Mouse (Mus musculus) gastrocnemius, postnatal 14 days (tissue): ENCODE data around the gene Parp16. TPM values are rescaled to one million over a fixed set of nuclear protein-coding genes. Genes with fewer than 3 reads are reported as not detected.
A peak's percentile ranks its signal among the peaks of the same experiment; 100 is the strongest.

ENCODE experiments used
- DNase-seq: peaks from one replicate; pipeline ENCODE4 v3.0.0; 2021; ENCODE audit warnings: mixed read lengths
- intact Hi-C: fragments of 180-260 bp; cut with DNase I; formaldehyde crosslinking; loops from one replicate; pipeline ENCODE4 v1.15.1; 2025; ENCODE audit warnings: low total_unique reads
- long read RNA-seq, 2 experiments: library from polyadenylated mRNA; stranded (forward); transcript quantifications; one replicate each; pipeline ENCODE4 v2.0.0; 2021
- total RNA-seq, 2 experiments: library from RNA; stranded (reverse); gene quantifications; 2 replicates each; pipeline ENCODE4 v1.2.3; 2021

The Parp16 gene
- total RNA-seq: 1 to 10 TPM; 4.9 to 5.4 TPM
- long read RNA-seq, experiment 1, partial matches to known transcripts: 0 of 5 reads
- long read RNA-seq, experiment 1, other reads (novel, unspliced or antisense): 1 of 5 reads
- long read RNA-seq, experiment 2, transcript Parp16-202 (6 exons, 2,518 nt): major isoform, 9 of 16 reads
- long read RNA-seq, experiment 2, partial matches to known transcripts: 3 of 16 reads
- long read RNA-seq, experiment 2, other reads (novel, unspliced or antisense): 3 of 16 reads

DNA sequence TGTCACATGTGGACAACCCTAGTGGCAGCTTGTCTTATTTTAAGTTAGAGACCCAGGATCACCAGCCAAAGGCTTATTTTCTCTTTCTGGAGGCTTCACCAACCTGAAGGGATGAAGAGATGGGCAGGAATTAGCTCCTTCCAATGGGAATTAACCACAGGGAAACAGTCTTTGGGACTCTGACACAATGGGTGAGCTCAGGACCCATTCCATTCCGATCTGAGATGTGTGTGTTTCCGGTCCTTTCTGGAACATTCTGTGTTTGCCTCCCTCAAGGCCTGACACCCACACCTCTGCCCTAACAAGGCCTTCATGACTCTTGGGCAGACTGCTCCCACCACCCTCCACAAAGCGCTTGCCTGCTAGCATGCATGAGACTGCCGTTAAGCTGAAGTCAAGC lies at the start of gene Parp16:
Gene Parp16, plus strand, starts transcription at position 301 of the 400 bp plus-strand sequence.
- DNase-seq: no peak
- intact Hi-C loops: no loop called here

DNA sequence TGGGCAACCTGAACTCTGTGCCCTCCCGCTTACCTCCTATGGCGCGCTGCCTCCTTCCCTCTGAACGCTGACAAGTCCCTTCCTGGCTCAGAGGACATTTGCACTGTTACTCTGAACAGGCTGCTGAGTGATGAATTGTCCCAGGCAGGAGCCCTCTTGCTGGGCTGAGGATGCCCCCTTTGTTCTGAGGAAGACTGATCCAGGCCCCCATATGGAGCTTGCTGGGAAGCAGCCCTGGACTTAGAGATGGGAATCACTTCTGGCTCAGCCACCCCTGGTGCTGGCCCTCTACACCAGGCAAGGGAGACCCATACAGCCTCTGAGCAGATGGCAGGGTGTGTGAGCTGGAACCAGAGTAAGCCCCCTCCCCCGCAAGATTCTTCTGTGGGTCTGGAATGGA lies 49.2 kb upstream of the Parp16 start:
- intact Hi-C loops: no loop called here
- DNase-seq: no peak

DNA sequence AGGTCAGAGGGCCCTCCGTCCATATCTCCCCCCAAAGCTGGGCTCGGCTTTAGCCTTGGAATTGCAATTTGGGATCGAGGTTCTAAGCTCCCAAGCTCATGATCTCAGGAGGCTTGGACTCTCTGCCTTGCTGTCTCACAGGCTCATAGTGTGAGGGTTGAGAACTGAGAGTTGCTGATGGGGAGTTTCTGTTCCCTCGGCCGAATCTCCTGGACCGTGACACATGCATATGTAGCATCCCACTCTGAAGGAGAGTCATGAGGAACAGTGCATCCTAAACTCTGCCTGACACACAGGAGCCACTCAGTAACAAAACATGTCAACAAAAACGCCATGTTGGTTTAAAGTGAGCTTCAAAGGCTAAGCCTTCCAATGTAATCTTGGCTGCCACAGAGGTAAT lies 46.6 kb upstream of the Parp16 start:
- intact Hi-C loops: no loop called here
- DNase-seq: no peak

DNA sequence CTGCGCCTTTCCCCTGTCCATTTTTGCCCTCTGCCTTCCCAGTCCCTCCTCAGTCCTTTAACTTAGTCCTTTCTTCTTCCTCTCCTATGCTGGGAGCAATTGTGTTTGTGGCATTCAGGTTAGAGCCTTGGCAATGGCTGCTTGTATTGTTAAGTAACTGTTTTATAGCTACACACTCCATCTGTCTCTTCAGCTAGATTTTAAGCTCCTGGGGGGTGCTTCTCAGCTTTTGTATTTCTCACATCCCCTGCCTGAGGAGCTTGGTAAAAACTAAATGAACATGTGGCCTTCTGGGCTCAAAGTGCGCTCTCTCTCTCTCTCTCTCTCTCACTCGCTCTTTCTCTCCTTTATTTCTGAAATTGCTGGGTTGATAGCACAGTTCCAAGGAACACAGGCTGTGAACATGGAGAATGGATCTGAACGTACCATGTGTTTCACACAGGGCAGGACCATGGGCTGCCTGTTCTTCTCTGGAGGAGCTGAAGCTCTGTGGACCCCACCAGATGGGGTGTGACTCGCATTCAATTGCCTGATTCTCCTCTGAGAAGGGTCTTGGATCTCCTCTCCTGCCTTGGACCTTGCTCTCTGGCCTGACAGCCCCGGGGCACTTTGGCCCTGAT lies 42.3 kb upstream of the Parp16 start:
- intact Hi-C loops: no loop called here
- no peak for DNase-seq

DNA sequence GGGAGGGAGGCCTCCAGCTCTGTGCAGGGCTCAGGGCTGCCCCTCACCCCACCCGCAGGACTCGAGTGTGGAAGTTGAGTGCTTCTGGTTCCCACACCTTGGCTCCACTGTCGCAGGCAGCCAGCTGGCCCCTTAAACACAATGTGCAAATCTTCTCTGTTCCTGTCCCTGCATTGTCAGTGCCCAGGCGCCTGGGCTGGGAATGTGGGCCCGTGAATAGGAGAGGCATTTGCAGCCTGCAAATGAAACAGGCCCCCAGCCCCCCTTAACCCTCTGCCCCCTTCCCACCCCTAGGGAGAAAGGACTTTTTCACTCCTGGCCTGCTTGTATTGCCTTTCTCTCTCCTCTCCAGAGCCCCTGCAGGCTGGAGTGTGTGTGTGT lies 41.8 kb upstream of the Parp16 start:
- no peak for DNase-seq
- intact Hi-C loops: no loop called here

DNA sequence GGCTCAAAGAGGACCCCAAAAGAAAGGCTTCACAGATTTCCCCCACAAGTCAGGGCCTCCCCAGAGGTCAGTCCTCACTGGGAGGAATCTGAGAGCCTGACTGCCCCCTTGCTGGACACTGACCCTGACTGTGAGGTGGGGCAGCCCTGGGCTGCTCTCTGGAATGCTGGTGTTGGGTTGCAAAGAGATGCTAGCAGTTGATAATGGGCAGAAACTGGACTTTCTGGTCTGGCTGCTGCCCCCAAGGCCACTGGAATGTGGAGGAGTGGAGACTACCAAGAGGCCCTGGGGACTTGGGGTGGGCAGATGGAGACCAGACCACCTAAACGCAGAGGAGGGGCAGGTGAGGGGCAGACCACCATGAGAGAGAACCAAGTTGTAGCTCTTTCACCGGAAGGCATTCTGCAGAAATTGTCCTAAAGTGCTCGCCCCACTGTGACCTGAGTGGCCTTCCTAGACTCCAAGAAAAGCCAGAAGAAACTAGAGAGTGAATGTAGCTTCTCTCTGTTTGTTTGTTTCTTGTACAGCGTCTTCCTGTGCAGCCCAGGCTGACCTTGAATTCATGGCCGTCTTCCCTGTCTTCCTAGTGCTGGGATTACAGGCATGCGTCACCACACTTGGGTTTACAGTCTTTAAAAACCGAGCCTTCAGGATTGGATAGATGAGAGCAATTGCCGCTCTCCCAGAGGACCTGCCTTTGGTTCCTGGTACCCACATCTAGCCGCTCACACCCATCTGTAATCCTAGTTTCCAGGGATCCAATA lies 40.3 kb upstream of the Parp16 start:
- no peak for DNase-seq

DNA sequence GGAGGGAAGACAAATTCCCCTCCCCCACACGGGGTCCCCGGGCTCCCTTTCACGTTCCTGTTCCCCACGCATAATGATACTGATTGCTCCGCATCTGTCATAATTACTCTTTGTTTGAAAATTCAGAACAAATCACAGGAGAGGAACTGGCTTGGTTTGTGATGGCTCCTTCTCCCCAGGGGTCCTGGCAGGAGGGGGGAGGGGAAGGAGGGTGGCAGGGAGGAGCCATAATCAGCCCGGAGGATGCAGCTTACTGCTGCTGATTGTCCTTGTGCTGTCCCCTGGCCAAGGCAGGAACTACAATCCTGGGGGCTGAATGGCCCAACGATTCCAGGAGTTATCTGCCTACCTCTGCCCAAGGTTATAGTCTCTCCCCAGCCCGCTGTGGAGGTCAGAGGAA lies 38.5 kb upstream of the Parp16 start:
- intact Hi-C loops: no loop called here
- no peak for DNase-seq

More for the DNA sequence above, 40.3 kb upstream of the Parp16 start:
- intact Hi-C loops: no loop called here

DNA sequence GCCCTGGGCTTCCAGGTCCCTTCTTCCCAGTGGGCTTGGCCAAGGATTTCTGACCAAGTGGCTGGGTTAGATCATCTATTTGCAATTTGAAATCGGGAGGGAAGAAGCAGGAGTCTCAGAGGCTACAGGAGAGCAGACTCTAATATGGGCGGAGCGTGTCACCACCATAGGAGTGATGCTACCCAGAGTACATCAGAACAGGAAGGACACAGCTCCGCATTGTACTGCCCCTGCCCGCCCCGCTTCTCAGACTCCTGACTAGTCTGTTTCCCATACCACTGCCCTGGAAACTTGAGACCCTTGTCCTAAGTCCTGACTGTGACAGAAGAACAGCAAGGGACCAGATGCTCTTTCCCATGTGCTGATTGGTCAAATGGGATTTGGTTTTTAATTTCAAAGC lies 37.5 kb upstream of the Parp16 start:
- intact Hi-C loops: no loop called here
- no peak for DNase-seq

DNA sequence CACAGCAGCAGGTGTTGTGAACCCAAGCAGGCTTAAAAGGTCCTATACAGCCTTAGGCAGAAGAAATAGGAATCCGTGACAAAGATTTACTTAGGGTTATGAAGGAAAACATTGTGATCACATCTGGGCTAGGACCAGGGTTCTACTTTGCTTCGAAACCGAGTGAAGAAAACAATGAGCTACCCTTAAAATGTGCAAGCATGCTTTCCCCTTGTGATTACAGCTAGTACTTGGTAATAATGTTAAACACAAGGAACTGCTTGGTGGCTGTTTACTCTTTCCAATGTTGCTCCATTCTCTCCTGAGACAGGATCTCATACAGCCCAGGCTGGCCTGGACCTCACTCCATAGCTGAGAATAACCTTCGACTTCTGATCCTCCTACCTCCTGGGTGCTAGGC lies 34.0 kb upstream of the Parp16 start:
- intact Hi-C loops: no loop called here
- DNase-seq: no peak

DNA sequence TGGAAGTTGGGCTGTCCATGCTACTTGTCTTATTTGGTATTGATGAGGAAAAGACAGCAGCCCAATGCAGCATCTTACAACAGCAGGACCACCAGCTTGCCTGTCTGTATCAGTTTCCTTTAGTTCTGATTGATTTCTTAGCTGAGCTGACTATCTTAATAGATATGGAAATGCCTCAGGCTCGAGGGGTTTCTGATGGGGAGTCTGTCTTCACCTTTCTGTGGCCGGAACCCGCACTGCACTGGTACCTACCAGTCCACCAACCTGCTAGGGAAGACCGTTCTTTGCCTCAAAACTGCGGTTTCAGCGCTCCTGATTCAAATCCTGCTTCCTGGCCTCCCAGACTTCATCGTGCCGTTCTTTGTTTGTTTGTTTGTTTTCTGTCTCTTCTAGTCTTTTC lies 33.3 kb upstream of the Parp16 start:
- no peak for DNase-seq
- intact Hi-C loops: no loop called here

DNA sequence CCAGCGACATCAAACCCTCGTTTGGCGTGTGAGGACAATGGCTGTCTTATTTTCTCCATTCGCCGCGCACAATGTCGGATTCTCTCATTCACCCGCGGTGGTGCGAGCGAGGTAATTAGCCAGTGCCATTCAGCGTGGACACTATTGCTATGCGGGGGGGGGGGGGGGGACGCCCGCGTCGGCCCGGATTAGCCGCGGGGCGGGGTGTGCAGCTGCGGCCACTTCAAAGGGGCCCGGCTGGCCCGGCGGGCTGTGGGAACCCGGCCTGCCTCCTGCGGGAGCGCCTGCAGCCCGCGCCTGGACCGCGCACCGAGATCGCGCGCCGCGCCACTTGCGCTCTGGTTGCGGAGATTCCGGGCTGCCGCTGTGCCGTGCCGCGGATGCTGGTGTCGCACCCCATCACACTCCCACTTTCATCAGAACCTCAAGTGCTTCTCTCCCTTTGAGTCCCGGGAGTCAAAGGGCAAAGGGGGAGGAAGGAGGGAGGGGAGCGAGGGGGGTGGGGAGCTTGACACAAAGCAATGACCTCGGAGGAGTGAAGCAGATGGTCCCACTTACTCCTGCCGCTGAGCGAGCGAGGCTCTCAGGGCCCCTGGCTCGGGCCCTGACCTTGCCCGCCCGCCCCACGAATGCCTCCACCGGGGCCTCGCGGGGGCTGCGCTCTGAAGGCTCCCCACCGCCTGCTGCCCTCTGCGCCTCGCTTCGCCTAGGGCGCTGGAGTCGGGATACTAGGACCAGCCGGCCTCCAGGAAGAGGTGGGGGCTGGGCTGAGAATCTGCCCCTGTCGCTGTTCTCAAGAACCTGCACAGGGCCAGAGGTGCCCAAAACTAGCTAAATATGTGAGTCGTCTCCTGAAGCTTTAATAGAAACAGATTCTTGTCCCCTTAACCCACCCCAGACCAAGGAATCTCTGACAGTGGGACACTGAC lies 32.2 kb upstream of the Parp16 start:
- intact Hi-C loops: no loop called here
- DNase-seq: peak; percentile 31

DNA sequence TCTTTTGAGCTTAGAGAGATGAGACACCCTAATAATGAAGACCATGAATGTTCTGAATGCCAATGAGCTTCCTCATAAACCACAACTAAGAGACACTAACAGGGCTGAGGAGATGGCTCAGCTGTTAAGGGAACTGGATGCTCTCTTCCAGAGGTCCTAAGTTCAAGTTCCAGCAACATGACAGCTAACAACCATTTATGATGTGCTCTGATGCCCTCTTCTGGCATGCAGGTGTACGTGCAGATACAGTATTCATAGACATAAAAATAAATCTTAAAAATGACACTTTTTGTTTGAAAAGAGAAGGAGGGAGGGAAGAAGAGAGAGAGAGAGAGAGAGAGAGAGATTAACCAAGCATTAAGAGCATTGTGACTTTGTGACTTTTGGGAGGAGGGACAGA lies 30.3 kb upstream of the Parp16 start:
- DNase-seq: no peak
- intact Hi-C loops: loop anchor here (5.0 kb wide), 1 partner anchor 33 kb away; no protein-coding TSS in a partner anchor

DNA sequence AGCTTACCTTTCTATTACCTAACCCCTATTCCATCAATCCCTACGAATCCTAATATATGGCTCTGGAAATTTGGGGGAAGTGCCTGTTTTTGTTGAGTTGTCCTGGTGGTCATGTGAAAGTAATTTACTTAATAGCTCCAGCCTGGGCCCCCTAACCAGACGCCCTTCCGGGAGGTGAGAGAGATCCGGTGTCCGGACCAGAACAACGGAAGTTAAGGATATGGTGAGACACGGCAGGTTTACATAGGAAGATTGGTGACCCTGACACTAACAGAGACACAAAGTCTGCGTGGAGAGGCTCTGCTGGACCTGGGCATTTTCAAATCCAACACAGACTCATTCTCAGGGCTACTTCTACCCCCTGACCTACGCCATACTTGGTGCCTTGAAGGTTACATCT lies 28.8 kb upstream of the Parp16 start:
- intact Hi-C loops: loop anchor here (5.0 kb wide), 1 partner anchor 34 kb away; no protein-coding TSS in a partner anchor

DNA sequence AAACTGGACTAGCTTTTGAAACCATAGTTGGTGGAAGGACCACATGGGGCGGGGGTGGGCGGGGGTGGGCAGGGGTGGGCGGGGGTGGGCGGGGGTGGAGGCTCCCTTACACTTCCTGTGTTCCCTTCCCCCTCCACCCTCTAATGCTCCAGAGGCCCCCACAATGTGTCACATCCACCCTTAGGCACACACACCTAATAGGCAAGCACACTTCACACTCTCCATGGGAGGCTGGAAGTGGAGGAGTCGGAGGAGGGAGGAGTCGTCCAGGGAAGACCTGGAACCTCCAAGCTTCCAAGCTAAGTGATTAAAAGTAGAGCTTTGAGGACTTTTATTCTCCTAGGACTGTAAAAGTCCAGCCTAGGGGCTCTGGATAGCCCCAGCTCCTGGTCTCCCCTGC lies 26.6 kb upstream of the Parp16 start:
- intact Hi-C loops: loop anchor here (5.0 kb wide), 1 partner anchor 36 kb away; no protein-coding TSS in a partner anchor
- no peak for DNase-seq

More for the DNA sequence above, 28.8 kb upstream of the Parp16 start:
- DNase-seq: no peak

DNA sequence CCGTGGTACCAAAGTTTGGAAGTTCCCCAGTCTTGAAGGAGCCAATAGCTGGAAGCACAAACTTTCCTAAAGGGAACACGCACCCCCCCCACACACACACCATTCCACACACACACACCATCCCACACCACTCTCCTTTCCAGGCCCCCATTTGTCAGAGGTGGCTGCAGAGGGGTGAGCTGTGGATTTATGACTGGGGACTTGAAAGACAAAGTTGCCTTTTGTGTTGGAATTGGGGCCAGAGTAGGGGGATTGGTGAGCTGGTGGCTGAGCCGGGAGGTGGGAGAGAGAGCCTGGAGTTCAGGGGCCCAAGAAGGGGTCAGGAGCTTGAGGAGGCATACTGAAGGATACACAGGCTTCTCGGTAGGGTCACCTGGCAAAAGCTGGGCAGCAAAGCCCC lies 26.2 kb upstream of the Parp16 start:
- intact Hi-C loops: loop anchor here (5.0 kb wide), 1 partner anchor 37 kb away; no protein-coding TSS in a partner anchor
- DNase-seq: no peak

DNA sequence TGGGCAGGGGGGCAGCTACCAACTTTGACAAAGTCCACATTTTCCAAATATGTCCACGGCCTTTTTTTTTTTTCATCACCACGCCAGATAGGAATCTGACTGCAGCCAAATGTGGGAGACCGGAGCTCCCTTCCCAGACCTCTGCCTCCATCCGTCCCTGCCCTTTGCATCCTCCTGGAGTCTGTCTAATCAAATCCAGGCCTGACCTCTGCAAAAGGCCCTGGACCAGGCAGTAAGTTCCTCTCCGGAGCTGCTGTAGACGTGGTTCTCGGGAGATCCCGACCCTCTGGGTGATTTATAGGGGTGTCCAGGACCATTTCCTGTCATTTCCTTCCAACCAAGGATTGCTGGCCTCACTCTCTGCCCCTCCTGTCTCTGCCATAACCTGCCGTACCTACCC lies 22.5 kb upstream of the Parp16 start:
- intact Hi-C loops: no loop called here

DNA sequence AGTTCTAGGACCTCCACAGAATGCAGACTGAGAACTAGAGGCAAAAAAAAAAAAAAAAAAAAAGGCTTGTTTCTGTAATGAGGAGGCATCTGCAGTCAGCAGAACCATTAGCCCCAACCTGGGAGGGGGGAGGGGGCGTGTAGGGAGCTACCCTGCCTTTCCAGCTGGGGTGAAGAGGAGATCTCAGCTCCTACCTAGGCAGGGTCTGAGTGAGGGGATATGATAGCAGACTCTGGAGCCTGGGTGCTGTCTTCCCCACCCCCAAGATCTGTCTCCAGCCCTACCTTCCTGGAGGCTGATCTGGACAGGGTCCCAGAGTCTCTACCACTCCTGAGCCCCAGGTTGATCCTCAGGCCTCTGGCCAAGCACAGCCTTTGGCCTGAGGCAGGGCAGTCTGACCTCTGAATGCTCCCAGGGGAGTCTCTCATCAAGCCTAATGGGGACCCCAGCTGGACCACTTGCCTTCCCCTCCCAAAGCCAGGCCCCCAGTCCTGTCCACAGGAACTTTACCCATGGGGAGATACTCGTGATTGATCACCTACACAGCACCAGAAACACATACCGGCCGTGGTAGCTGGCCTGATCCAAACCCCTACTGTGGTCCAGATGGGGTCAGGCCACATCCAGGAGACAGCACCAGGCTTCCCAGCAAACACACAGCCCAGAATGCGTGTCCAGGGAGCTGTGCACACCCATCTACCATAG lies 19.8 kb upstream of the Parp16 start:
- intact Hi-C loops: no loop called here
- no peak for DNase-seq

More for the DNA sequence above, 22.5 kb upstream of the Parp16 start:
- DNase-seq: no peak

DNA sequence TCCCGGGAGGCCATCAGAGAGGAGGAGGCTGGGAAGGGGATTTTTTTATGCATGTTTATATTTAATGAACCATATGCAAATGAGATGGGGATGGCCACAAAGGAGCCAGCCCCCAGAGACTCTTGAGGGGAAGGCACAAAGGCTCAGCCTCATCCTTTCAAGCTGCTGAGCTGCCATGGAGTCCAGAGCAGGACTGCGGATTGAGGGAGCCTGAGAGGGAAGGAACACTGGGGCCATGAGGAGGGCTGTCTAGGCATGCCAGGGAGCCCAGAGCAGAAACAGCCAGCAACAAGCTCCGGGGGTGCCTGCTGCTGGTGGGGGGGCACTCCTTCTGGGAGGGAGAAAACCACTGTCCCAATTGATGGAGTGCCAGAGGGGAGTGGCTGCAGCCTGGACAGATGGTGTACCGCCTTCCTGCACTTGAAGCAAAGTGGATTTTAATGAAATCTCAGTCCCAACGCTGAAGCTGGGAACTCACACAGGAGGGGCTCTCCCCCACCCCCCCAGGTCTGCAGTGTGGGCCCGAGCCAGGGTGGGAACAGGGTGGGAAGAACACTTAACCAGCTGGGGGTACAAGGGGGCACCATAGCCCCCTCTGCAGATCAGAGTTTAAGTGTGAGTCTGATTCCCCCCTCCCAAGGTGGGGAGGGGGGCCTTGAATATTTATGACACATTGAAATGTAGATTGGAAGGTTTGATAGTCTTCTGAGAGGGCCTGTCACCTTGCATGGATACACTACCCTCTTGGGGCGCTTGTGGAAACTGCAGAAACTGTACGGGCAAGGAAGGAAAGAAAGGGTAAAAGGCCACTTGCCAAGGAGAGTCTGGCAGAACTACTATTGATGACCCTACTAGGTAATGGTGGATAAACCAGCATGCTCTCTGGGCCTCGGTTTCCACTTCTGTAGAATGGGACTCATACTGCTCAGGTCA lies 18.9 kb upstream of the Parp16 start:
- DNase-seq: no peak
- intact Hi-C loops: no loop called here
